8 mouse cellular contexts compared by ENCODE assay signal in the genomic region with DNA sequence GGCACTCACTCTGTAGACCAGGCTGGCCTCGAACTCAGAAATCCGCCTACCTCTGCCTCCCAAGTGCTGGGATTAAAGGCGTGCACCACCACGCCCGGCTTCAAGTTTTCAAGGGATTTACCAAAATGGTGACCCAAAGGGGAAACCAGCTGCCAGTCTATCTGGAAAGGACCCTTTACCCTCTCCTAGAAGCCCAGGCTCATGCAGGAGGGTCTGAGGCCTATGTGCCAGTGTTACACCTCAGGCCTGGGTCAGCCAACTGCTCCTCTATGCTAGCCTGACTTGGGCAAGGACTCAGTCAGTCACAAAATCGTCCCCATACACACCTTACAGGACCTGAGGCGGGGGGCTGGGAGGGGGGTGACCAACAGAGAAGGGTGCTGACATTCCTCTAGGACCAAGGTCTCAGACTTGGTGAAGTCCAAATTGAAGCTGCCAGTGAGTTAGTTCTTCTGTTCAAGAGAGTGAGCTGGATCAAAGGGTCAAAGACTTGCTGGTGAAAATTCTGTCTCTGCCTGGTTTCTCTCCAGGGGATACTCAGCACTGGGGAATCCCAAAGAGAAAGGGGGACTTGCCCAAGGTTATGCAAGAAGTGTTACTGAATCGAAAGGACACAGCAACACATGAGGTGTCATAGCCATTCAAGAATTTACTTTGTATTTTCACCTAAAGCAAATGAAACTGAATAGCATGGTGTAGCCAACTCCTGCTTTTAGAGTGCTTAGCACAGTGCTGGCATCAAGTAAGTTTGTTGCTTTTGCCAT. TPM values are rescaled to one million over a fixed set of nuclear protein-coding genes. Genes with fewer than 3 reads are reported as not detected.
DNase-seq lines count a peak whose midpoint lies in the region; ATAC-seq and TF ChIP-seq lines count a peak whose summit lies in the region.

No protein-coding gene starts in this region.

- DNase-seq in heart, postnatal 14 days, result no peak
- DNase-seq in right cerebral cortex, postnatal 4 days, result no peak
- no peak for DNase-seq in thymus, postnatal 10 days (ENCODE audit: low spot score in 2 of 2)

- no peaks in the 10 kb centered on the region for H3K27me3 ChIP-seq in heart, embryonic 11.5 days (ENCODE audit: control insufficient read depth, insufficient read depth, low read length)
- H3K27me3 ChIP-seq in E14TG2a.4 (ENCODE audit: insufficient read depth, low read length), result peaks cover 19% of the 10 kb centered on the region
- no peaks in the 10 kb centered on the region for H3K27me3 ChIP-seq in forebrain, embryonic 15.5 days
- no peaks in the 10 kb centered on the region; the same call in 1 of the 2 replicates for H3K27me3 ChIP-seq in liver, embryonic 16.5 days (ENCODE audit: control insufficient read depth, insufficient read depth, low read depth, low read length)

- no peak for ATAC-seq in heart, embryonic 11.5 days (replicated peaks; ENCODE audit: insufficient number of reproducible peaks, low FRiP score, low TSS enrichment)
- no peak for ATAC-seq in forebrain, embryonic 15.5 days (replicated peaks)
- no peak for ATAC-seq in liver, embryonic 16.5 days (ENCODE audit: low read depth)
- ATAC-seq in erythroid progenitor cell, adult 5-6 weeks (replicated peaks; ENCODE audit: low FRiP score, poor library complexity, severe bottlenecking), result no peak

- WGBS in heart, embryonic 11.5 days (ENCODE audit: insufficient replicate concordance), result 81% methylated on average over 8 of the region's 8 CpGs
- 88% methylated on average over 8 of the region's 8 CpGs for WGBS in forebrain, embryonic 15.5 days
- WGBS in liver, embryonic 16.5 days (ENCODE audit: insufficient replicate concordance), result 74% methylated on average over 6 of the region's 8 CpGs

- peak overlapping the region; percentile 92 for H3K27ac ChIP-seq in heart, embryonic 11.5 days (ENCODE audit: low read depth, low read length)
- peak overlapping the region; percentile 94 for H3K27ac ChIP-seq in forebrain, embryonic 15.5 days (replicated peaks)
- H3K27ac ChIP-seq in liver, embryonic 16.5 days (ENCODE audit: low read length), result peak overlapping the region; percentile 78

- H3K4me2 ChIP-seq in heart, embryonic 11.5 days, result peak overlapping the region; percentile 87
- peak overlapping the region; percentile 78 for H3K4me2 ChIP-seq in forebrain, embryonic 15.5 days (replicated peaks)
- peak overlapping the region; percentile 89 for H3K4me2 ChIP-seq in liver, embryonic 16.5 days (ENCODE audit: low read depth, low read length)

- no peak for TF ChIP-seq CTCF in E14TG2a.4 (conservative IDR thresholded peaks at IDR 0.05; ENCODE audit: low read length)

- no peaks in the 10 kb centered on the region for H3K9me3 ChIP-seq in heart, embryonic 11.5 days (replicated peaks; ENCODE audit: control insufficient read depth, low read length)
- H3K9me3 ChIP-seq in E14TG2a.4 (ENCODE audit: low read length), result no peaks in the 10 kb centered on the region
- no peaks in the 10 kb centered on the region for H3K9me3 ChIP-seq in forebrain, embryonic 15.5 days
- H3K9me3 ChIP-seq in liver, embryonic 16.5 days (replicated peaks; ENCODE audit: control insufficient read depth, low read length), result no peaks in the 10 kb centered on the region

- peak overlapping the region; percentile 96 for H3K4me3 ChIP-seq in heart, embryonic 11.5 days (ENCODE audit: low read depth, low read length)
- H3K4me3 ChIP-seq in E14TG2a.4 (replicated peaks; ENCODE audit: low read length), result peak overlapping the region; percentile 87
- peak overlapping the region; percentile 99 for H3K4me3 ChIP-seq in forebrain, embryonic 15.5 days
- peak overlapping the region; percentile 84 for H3K4me3 ChIP-seq in liver, embryonic 16.5 days (ENCODE audit: low read depth, low read length)

- peaks cover 50% of the 10 kb centered on the region for H3K4me1 ChIP-seq in heart, embryonic 11.5 days (ENCODE audit: control insufficient read depth, insufficient read depth, low read length)
- peaks cover 70% of the 10 kb centered on the region for H3K4me1 ChIP-seq in E14TG2a.4 (replicated peaks; ENCODE audit: low read depth, low read length)
- H3K4me1 ChIP-seq in forebrain, embryonic 15.5 days, result peaks cover 58% of the 10 kb centered on the region
- H3K4me1 ChIP-seq in liver, embryonic 16.5 days (ENCODE audit: control insufficient read depth, low read depth, low read length), result peaks cover 35% of the 10 kb centered on the region

- H3K9ac ChIP-seq in heart, embryonic 11.5 days (ENCODE audit: low read depth, low read length), result peak overlapping the region; percentile 97
- H3K9ac ChIP-seq in forebrain, embryonic 15.5 days (replicated peaks), result peak overlapping the region; percentile 100
- H3K9ac ChIP-seq in liver, embryonic 16.5 days (ENCODE audit: low read depth, low read length), result peak overlapping the region; percentile 80

- intact Hi-C loops in heart, postnatal 14 days (cut with DNase I), result loop anchor here (10.0 kb wide), 1 partner anchor 55 kb away; a partner anchor contains a TSS

- no peaks in the 10 kb centered on the region for H3K36me3 ChIP-seq in heart, embryonic 11.5 days (ENCODE audit: control insufficient read depth, insufficient read depth, low read length)
- peaks cover 29% of the 10 kb centered on the region for H3K36me3 ChIP-seq in E14TG2a.4 (ENCODE audit: insufficient read depth, low read length)
- no peaks in the 10 kb centered on the region for H3K36me3 ChIP-seq in forebrain, embryonic 15.5 days
- no peaks in the 10 kb centered on the region for H3K36me3 ChIP-seq in liver, embryonic 16.5 days (ENCODE audit: control insufficient read depth, insufficient read depth)

RNA-seq across cellular contexts. Expression of a gene that starts 55.5 kb away (rescaled TPM):
- 2,229 and 2,268 TPM in 2 replicates for polyA plus RNA-seq in heart, embryonic 11.5 days (2014; fragmentation: Nextera tagmentation; extraction: Ambion mirVana)
- 100 to 1,000 TPM; 274 to 290 TPM for total RNA-seq in heart, postnatal 14 days (2021)
- polyA plus RNA-seq in forebrain, embryonic 15.5 days (2015; fragmentation: Nextera tagmentation; extraction: Ambion mirVana), result 32.2 and 34.2 TPM in 2 replicates
- polyA plus RNA-seq in liver, embryonic 16.5 days (2015; fragmentation: Nextera tagmentation; extraction: Ambion mirVana), result 43.0 and 56.1 TPM in 2 replicates
- total RNA-seq in erythroid progenitor cell, adult 5-6 weeks (2015; ENCODE audit: low replicate concordance), result 5.0 and 7.2 TPM in 2 replicates
- total RNA-seq in erythroid progenitor cell, adult 5-6 weeks (2017; ENCODE audit: low replicate concordance), result 0.45 and 10.7 TPM in 2 replicates

Comparison
In these comparisons a context has a peak if more than half of its experiments do, and no peak if none do; other contexts are left out.
1. RNA of a gene that starts 55.5 kb away (polyA plus RNA-seq): 2,229 to 2,268 TPM in heart, embryonic 11.5 days; 43.0 to 56.1 TPM in liver, embryonic 16.5 days and 32.2 to 34.2 TPM in forebrain, embryonic 15.5 days; every median in the first group is over 10 times any median in the second.
2. Peak in every context shown above with its lines, with median percentiles within 50 percentile points of each other: H3K27ac ChIP-seq, H3K4me2 ChIP-seq, H3K4me3 ChIP-seq and H3K9ac ChIP-seq.